Mouse (Mus musculus): ENCODE measurements around the gene Tomt. TPM values are rescaled to one million over a fixed set of nuclear protein-coding genes. Genes with fewer than 3 reads are reported as not detected.

The Tomt gene
- total RNA-seq, 1 experiment, result 1.9 TPM

GRCm38 (mm10) chr7:101871296-101871695, 34.9 kb downstream of the Tomt start:
- no peaks in the 10 kb centered on the region for H3K36me3 ChIP-seq (ENCODE audit: control insufficient read depth, insufficient read depth, low read length, poor library complexity, severe bottlenecking)
- no peak for TF ChIP-seq HCFC1 (IDR thresholded peaks at IDR 0.05; ENCODE audit: borderline replicate concordance, insufficient read depth, low read length)
- TF ChIP-seq ZNF384 (IDR thresholded peaks at IDR 0.05; ENCODE audit: low read depth, low read length), result no peak
- TF ChIP-seq CHD2 (IDR thresholded peaks at IDR 0.05; ENCODE audit: low read depth, low read length), result no peak
- TF ChIP-seq MAFK (IDR thresholded peaks at IDR 0.05; ENCODE audit: insufficient read depth, low read depth, low read length), result no peak
- no peak for TF ChIP-seq ZC3H11A (IDR thresholded peaks at IDR 0.05; ENCODE audit: borderline replicate concordance, low read depth, low read length)
- H3K9me3 ChIP-seq (ENCODE audit: control insufficient read depth, insufficient read depth, low read depth, low read length), result no peaks in the 10 kb centered on the region
- H3K4me3 ChIP-seq (ENCODE audit: insufficient read depth in 1 of 2, low read depth in 1 of 2, low read length in 2 of 2, poor library complexity in 1 of 2, severe bottlenecking in 1 of 2), result no peak overlapping the region
- in situ Hi-C loops (cut with MboI; ENCODE audit: low sequenced_read_pairs in 2 of 2, unreplicated experiment in 2 of 2), result no loop called here
- no peak overlapping the region for H3K9ac ChIP-seq (ENCODE audit: insufficient read depth, low read depth, low read length, poor library complexity, severe bottlenecking)
- no peak overlapping the region for H3K27ac ChIP-seq (ENCODE audit: insufficient read depth, low read depth, low read length, poor library complexity, severe bottlenecking)
- peaks cover 14 to 16% of the 10 kb centered on the region in 2 experiments for H3K4me1 ChIP-seq (ENCODE audit: control insufficient read depth in 2 of 2, insufficient read depth in 2 of 2, low read length in 2 of 2, poor library complexity in 1 of 2)
- no peak for DNase-seq (ENCODE audit: low read depth, low spot score)

- no peaks in the 10 kb centered on the region for H3K9me3 ChIP-seq (ENCODE audit: control insufficient read depth, insufficient read depth, low read depth, low read length)
- H3K4me1 ChIP-seq (ENCODE audit: control insufficient read depth in 2 of 2, insufficient read depth in 2 of 2, low read length in 2 of 2, poor library complexity in 1 of 2), result peaks cover 14 to 20% of the 10 kb centered on the region in 2 experiments
- no peak for TF ChIP-seq ZNF384 (IDR thresholded peaks at IDR 0.05; ENCODE audit: low read depth, low read length)
- H3K36me3 ChIP-seq (ENCODE audit: control insufficient read depth, insufficient read depth, low read length, poor library complexity, severe bottlenecking), result no peaks in the 10 kb centered on the region
- H3K27ac ChIP-seq (ENCODE audit: insufficient read depth, low read depth, low read length, poor library complexity, severe bottlenecking), result peak within 1 kb of the TSS; percentile 97; the same call in 1 of the 2 replicates
- no peak for DNase-seq (ENCODE audit: low read depth, low spot score)
- no peak within 1 kb of the TSS; the same call in 1 of the 2 replicates for H3K9ac ChIP-seq (ENCODE audit: insufficient read depth, low read depth, low read length, poor library complexity, severe bottlenecking)
- H3K4me3 ChIP-seq (ENCODE audit: insufficient read depth in 1 of 2, low read depth in 1 of 2, low read length in 2 of 2, poor library complexity in 1 of 2, severe bottlenecking in 1 of 2), result no peak within 1 kb of the TSS
- in situ Hi-C loops (cut with MboI; ENCODE audit: low sequenced_read_pairs in 2 of 2, unreplicated experiment in 2 of 2), result no loop called here
These were observed 35.5 kb downstream of the Tomt start, which contains the start of gene Folr1 for GRCm38 (mm10) chr7:101870629-101871028. TSS of gene Folr1 (minus strand) at chr7:101870788.

GRCm38 (mm10) chr7:101869163-101869500, 37.0 kb downstream of the Tomt start:
- Histone ChIP-seq H3K4me1 (ENCODE audit: control insufficient read depth in 2 of 2, insufficient read depth in 2 of 2, low read length in 2 of 2, poor library complexity in 1 of 2) (peaks cover 14 to 21% of the 10 kb centered on the region in 2 experiments), H3K27ac (ENCODE audit: insufficient read depth, low read depth, low read length, poor library complexity, severe bottlenecking) (peak overlapping the region; percentile 97), H3K36me3 (ENCODE audit: control insufficient read depth, insufficient read depth, low read length, poor library complexity, severe bottlenecking) (no peaks in the 10 kb centered on the region; the same call in 1 of the 2 replicates), H3K9me3 (ENCODE audit: control insufficient read depth, insufficient read depth, low read depth, low read length) (no peaks in the 10 kb centered on the region), H3K9ac (ENCODE audit: insufficient read depth, low read depth, low read length, poor library complexity, severe bottlenecking) (peak overlapping the region; percentile 78; the same call in 1 of the 2 replicates), H3K4me3 (ENCODE audit: insufficient read depth in 1 of 2, low read depth in 1 of 2, low read length in 2 of 2, poor library complexity in 1 of 2, severe bottlenecking in 1 of 2) (peak overlapping the region; percentile 38 to 58; a peak in 2 of 4 replicates)
- DNase-seq (ENCODE audit: low read depth, low spot score), result no peak
- in situ Hi-C loops (cut with MboI; ENCODE audit: low sequenced_read_pairs in 2 of 2, unreplicated experiment in 2 of 2), result no loop called here
- no peak for TF ChIP-seq MAFK (IDR thresholded peaks at IDR 0.05; ENCODE audit: insufficient read depth, low read depth, low read length)
- no peak for TF ChIP-seq ZC3H11A (IDR thresholded peaks at IDR 0.05; ENCODE audit: borderline replicate concordance, low read depth, low read length)
- TF ChIP-seq CHD2 (IDR thresholded peaks at IDR 0.05; ENCODE audit: low read depth, low read length), result no peak
- no peak for TF ChIP-seq ZNF384 (IDR thresholded peaks at IDR 0.05; ENCODE audit: low read depth, low read length)
- TF ChIP-seq HCFC1 (IDR thresholded peaks at IDR 0.05; ENCODE audit: borderline replicate concordance, insufficient read depth, low read length), result no peak

GRCm38 (mm10) chr7:101868241-101869162, 37.7 kb downstream of the Tomt start:
- Histone ChIP-seq H3K9me3 (ENCODE audit: control insufficient read depth, insufficient read depth, low read depth, low read length) (no peaks in the 10 kb centered on the region), H3K36me3 (ENCODE audit: control insufficient read depth, insufficient read depth, low read length, poor library complexity, severe bottlenecking) (peaks cover 5% of the 10 kb centered on the region), H3K4me1 (ENCODE audit: control insufficient read depth in 2 of 2, insufficient read depth in 2 of 2, low read length in 2 of 2, poor library complexity in 1 of 2) (peaks cover 19 to 22% of the 10 kb centered on the region in 2 experiments), H3K27ac (ENCODE audit: insufficient read depth, low read depth, low read length, poor library complexity, severe bottlenecking) (peak overlapping the region; percentile 97), H3K9ac (ENCODE audit: insufficient read depth, low read depth, low read length, poor library complexity, severe bottlenecking) (peak overlapping the region; percentile 78), H3K4me3 (ENCODE audit: insufficient read depth in 1 of 2, low read depth in 1 of 2, low read length in 2 of 2, poor library complexity in 1 of 2, severe bottlenecking in 1 of 2) (peak overlapping the region; percentile 38 to 58)
- TF ChIP-seq CHD2 (IDR thresholded peaks at IDR 0.05; ENCODE audit: low read depth, low read length) (peak; percentile 31; the same call in 1 of the 2 replicates), MAFK (IDR thresholded peaks at IDR 0.05; ENCODE audit: insufficient read depth, low read depth, low read length) (0 out of 2 replicates have a peak, but pooled peaks have one; percentile 14), ZNF384 (IDR thresholded peaks at IDR 0.05; ENCODE audit: low read depth, low read length) (0 out of 2 replicates have a peak, but pooled peaks have one; percentile 25), HCFC1 (IDR thresholded peaks at IDR 0.05; ENCODE audit: borderline replicate concordance, insufficient read depth, low read length) (no peak), ZC3H11A (IDR thresholded peaks at IDR 0.05; ENCODE audit: borderline replicate concordance, low read depth, low read length) (no peak)
- in situ Hi-C loops (cut with MboI; ENCODE audit: low sequenced_read_pairs in 2 of 2, unreplicated experiment in 2 of 2), result no loop called here
- DNase-seq (ENCODE audit: low read depth, low spot score), result peak; percentile 44
